Mouse (Mus musculus) olfactory bulb, adult 2 months (tissue): Measurements from ENCODE around the gene Hoxc6.

ENCODE experiments used
- CTCF ChIP-seq: fragments of 200-500 bp; IDR thresholded peaks from 2 replicates; pipeline ENCODE4 v1.5.1; 2012; ENCODE audit warnings: low read depth, mild to moderate bottlenecking, low read length, moderate library complexity; ENCODE audit not compliant: insufficient read depth
- POLR2A ChIP-seq: fragments of 200-500 bp; IDR thresholded peaks from 2 replicates; pipeline ENCODE4 v1.6.1; 2012; ENCODE audit warnings: mild to moderate bottlenecking, low read depth, low read length, moderate library complexity; ENCODE audit not compliant: insufficient read depth

DNA sequence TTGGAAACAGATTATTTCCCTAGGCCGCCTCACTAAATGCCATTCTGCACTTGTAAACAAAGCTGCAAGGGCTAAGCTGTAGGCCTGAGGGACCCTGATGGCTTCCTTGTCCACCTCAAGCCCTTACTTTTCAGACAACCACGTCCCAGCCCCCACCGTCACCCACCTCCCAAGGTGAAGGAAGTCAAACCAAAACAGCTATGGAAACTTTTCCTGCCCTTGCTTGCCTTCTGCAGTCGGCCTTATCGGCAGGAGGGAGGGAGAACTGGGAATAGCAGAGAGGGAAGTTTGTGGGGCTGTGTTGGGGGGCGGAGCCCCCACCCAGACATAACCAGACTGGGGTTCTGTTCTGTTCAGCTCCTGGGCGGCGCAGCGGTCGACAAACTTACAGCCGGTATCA lies 5.9 kb upstream of the Hoxc6 start:
- TF ChIP-seq CTCF: no peak
- TF ChIP-seq POLR2A: no peak
